Comparison of ENCODE assay signal across 15 mouse cellular contexts in the genomic region with DNA sequence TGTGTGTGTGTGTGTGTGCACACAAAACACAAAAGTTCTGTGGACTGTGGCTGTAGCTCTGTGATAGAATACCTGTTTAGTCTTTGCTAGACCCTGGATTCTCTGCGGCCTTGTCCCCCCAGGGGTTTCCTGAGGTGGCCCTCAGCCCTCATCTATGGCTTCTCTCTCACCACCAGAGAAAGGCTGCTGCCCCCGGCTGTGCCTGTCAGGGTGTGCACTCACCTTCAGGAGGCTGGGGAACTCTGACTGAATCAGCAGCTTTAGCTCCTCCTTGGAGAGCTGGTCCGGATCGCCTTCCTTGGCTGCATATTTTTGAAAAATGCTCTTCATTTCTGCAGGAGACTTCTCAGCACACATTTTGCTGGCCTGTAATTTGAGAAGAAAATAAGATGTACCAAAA. TPM values are rescaled to one million over a fixed set of nuclear protein-coding genes. Genes with fewer than 3 reads are reported as not detected.
"Had no signal": no experiment of that assay in that cellular context is flagged by ENCODE, and none has a peak within 500 bp of the region (broad histone marks: within the 10 kb centered on the region; RNA-seq: fewer than 3 reads in every experiment).

No protein-coding gene starts in this region.

- H3K27me3 ChIP-seq: neural tube, embryonic 12.5 days had no signal

- H3K9ac ChIP-seq: limb, embryonic 13.5 days; liver, embryonic 14.5 days; neural tube, embryonic 12.5 days had no signal

- H3K36me3 ChIP-seq: limb, embryonic 13.5 days; midbrain, embryonic 10.5 days; neural tube, embryonic 12.5 days had no signal

- H3K4me2 ChIP-seq: limb, embryonic 13.5 days; neural tube, embryonic 12.5 days had no signal

- H3K9me3 ChIP-seq: limb, embryonic 13.5 days; midbrain, embryonic 10.5 days; neural tube, embryonic 12.5 days had no signal

- H3K27ac ChIP-seq: hindbrain, postnatal 0 days; limb, embryonic 13.5 days; liver, embryonic 14.5 days; midbrain, embryonic 10.5 days; neural tube, embryonic 12.5 days; stomach, postnatal 0 days had no signal

- ATAC-seq: hindbrain, postnatal 0 days had no signal

- DNase-seq: layer of hippocampus, adult 9-11 months; layer of hippocampus, postnatal 36 days; lung, adult 2 months; lung, postnatal 10 days; midbrain, embryonic 14.5 days; retina, postnatal 1 day; right cerebral cortex, postnatal 4 days; thymus, postnatal 4 days had no signal

- H3K4me1 ChIP-seq: limb, embryonic 13.5 days; midbrain, embryonic 10.5 days; neural tube, embryonic 12.5 days had no signal

- H3K4me3 ChIP-seq: limb, embryonic 13.5 days; midbrain, embryonic 10.5 days; neural tube, embryonic 12.5 days had no signal

RNA-seq across cellular contexts. Expression of gene S100g, which starts 0.6 kb away (rescaled TPM):
- polyA plus RNA-seq: limb, embryonic 13.5 days; liver, adult 2 months; midbrain, embryonic 10.5 days; neural tube, embryonic 12.5 days had no signal
